Mouse (Mus musculus) left cerebral cortex, postnatal 14 days (tissue): ENCODE results near the gene Coq9. TPM values are rescaled to one million over a fixed set of nuclear protein-coding genes. Genes with fewer than 3 reads are reported as not detected.

ENCODE experiments used
- DNase-seq, 2 experiments: peaks; one replicate each; pipeline ENCODE4 v3.0.0; 2021 to 2022; ENCODE audit warnings: low spot score in 2 of 2, mixed read lengths in 1 of 2
- intact Hi-C: fragments of 180-260 bp; cut with DNase I; formaldehyde crosslinking; loops from one replicate; pipeline ENCODE4 v1.15.1; 2025
- total RNA-seq, 2 experiments: library from RNA; stranded (reverse); gene quantifications; 2 replicates each; pipeline ENCODE4 v1.2.3; 2021

Coq9 gene
- total RNA-seq, 2 experiments from 2014 or later: 77.1 to 81.3 TPM

GRCm38 (mm10) chr8:94899262-94899661 is 61.1 kb downstream of the Coq9 start:
- DNase-seq: no peak

GRCm38 (mm10) chr8:94900617-94901016 is 62.5 kb downstream of the Coq9 start:
- no peak for DNase-seq
- intact Hi-C loops: loop anchor here (10.0 kb wide), 1 partner anchor 196 kb away; no protein-coding TSS in a partner anchor

More at GRCm38 (mm10) chr8:94899262-94899661, 61.1 kb downstream of the Coq9 start:
- intact Hi-C loops: no loop called here

- no peak for DNase-seq
- intact Hi-C loops: loop anchor here (10.0 kb wide), 1 partner anchor 196 kb away; no protein-coding TSS in a partner anchor
Observed at GRCm38 (mm10) chr8:94901031-94901430, 62.9 kb downstream of the Coq9 start.

- intact Hi-C loops: loop anchor here (10.0 kb wide), 1 partner anchor 199 kb away; no protein-coding TSS in a partner anchor
- no peak for DNase-seq
Observed at GRCm38 (mm10) chr8:94903709-94904108, 65.6 kb downstream of the Coq9 start.

Other genes starting within 250 kb of the Coq9 start
- gene Rspry1, start 236.4 kb upstream of the Coq9 start, total RNA-seq: 10 to 100 TPM; 30.3 to 30.9 TPM
- 10 to 100 TPM; 33.9 to 38.6 TPM for gene Fam192a, start 236.3 kb upstream of the Coq9 start, total RNA-seq
- gene Arl2bp, start 171.7 kb upstream of the Coq9 start, total RNA-seq: 100 to 1,000 TPM; 155 to 165 TPM
- gene Pllp, start 142.0 kb upstream of the Coq9 start, total RNA-seq: 10 to 100 TPM; 32.1 to 44.9 TPM
- not detected for gene Ccl22, start 92.7 kb upstream of the Coq9 start, total RNA-seq
- gene Cx3cl1, start 66.3 kb upstream of the Coq9 start, total RNA-seq: 100 to 1,000 TPM; 664 to 689 TPM
- gene Ccl17, start 27.9 kb upstream of the Coq9 start, total RNA-seq: 10 to 100 TPM; 17.7 to 18.3 TPM
- gene Ciapin1, start within 50 bp of the Coq9 start, total RNA-seq: 10 to 100 TPM; 73.9 to 76.7 TPM
- gene Polr2c, start 19.1 kb downstream of the Coq9 start, total RNA-seq: 10 to 100 TPM; 52.0 to 60.5 TPM
- 10 to 100 TPM; 42.3 to 44.1 TPM for gene Dok4, start 38.0 kb downstream of the Coq9 start, total RNA-seq
- 1 to 10 TPM; 2.0 to 2.4 TPM for gene Ccdc102a, start 79.8 kb downstream of the Coq9 start, total RNA-seq
- not detected for gene Adgrg5, start 85.4 kb downstream of the Coq9 start, total RNA-seq
- 100 to 1,000 TPM in 1 of 2 experiments, 10 to 100 TPM in 1; 93.3 to 110 TPM for gene Adgrg1, start 136.4 kb downstream of the Coq9 start, total RNA-seq
- under 1 TPM; 0.68 to 0.89 TPM for gene Adgrg3, start 179.4 kb downstream of the Coq9 start, total RNA-seq
- gene Drc7, start 216.8 kb downstream of the Coq9 start, total RNA-seq: 1 to 10 TPM; 1.3 to 2.1 TPM
- 10 to 100 TPM; 43.9 to 47.2 TPM for gene Katnb1, start 242.9 kb downstream of the Coq9 start, total RNA-seq